Mouse (Mus musculus): ENCODE results near the gene Hectd4. TPM values are rescaled to one million over a fixed set of nuclear protein-coding genes. Genes with fewer than 3 reads are reported as not detected.

Gene Hectd4
- polyA plus RNA-seq, 1 experiment, result 100 TPM

- Histone ChIP-seq H3K4me1 (ENCODE audit: control insufficient read depth, insufficient read depth, low read length) (peaks cover 4% of the 10 kb centered on the region), H3K4me3 (replicated peaks; ENCODE audit: control insufficient read depth, low read depth, low read length) (no peak overlapping the region), H3K27ac (ENCODE audit: control insufficient read depth, insufficient read depth, low read depth, low read length, poor library complexity) (no peak overlapping the region)
- TF ChIP-seq CTCF (IDR thresholded peaks at IDR 0.05; ENCODE audit: control insufficient read depth, insufficient read depth, low read length) (no peak), POLR2A (IDR thresholded peaks at IDR 0.05; ENCODE audit: borderline replicate concordance, control insufficient read depth, low read depth, low read length) (no peak)
- 55% methylated on average over 9 of the region's 9 CpGs for WGBS
Measured at GRCm38 (mm10) chr5:121230811-121231210, 10.8 kb downstream of the Hectd4 start.

GRCm38 (mm10) chr5:121232789-121233188, 12.8 kb downstream of the Hectd4 start:
- 88% methylated on average over 1 of the region's 1 CpGs for WGBS
- H3K27ac ChIP-seq (ENCODE audit: control insufficient read depth, insufficient read depth, low read depth, low read length, poor library complexity), result no peak overlapping the region

GRCm38 (mm10) chr5:121233726-121234125, 13.7 kb downstream of the Hectd4 start:
- WGBS, result 60% methylated on average over 2 of the region's 2 CpGs
- TF ChIP-seq POLR2A (IDR thresholded peaks at IDR 0.05; ENCODE audit: borderline replicate concordance, control insufficient read depth, low read depth, low read length) (no peak), CTCF (IDR thresholded peaks at IDR 0.05; ENCODE audit: control insufficient read depth, insufficient read depth, low read length) (no peak)

More at GRCm38 (mm10) chr5:121232789-121233188, 12.8 kb downstream of the Hectd4 start:
- Histone ChIP-seq H3K4me3 (replicated peaks; ENCODE audit: control insufficient read depth, low read depth, low read length) (no peak overlapping the region), H3K4me1 (ENCODE audit: control insufficient read depth, insufficient read depth, low read length) (peaks cover 4% of the 10 kb centered on the region)
- TF ChIP-seq CTCF (IDR thresholded peaks at IDR 0.05; ENCODE audit: control insufficient read depth, insufficient read depth, low read length) (no peak), POLR2A (IDR thresholded peaks at IDR 0.05; ENCODE audit: borderline replicate concordance, control insufficient read depth, low read depth, low read length) (no peak)

GRCm38 (mm10) chr5:121236171-121236570, 16.2 kb downstream of the Hectd4 start:
- no peak overlapping the region for H3K4me3 ChIP-seq (replicated peaks; ENCODE audit: control insufficient read depth, low read depth, low read length)
- 45% methylated on average over 5 of the region's 5 CpGs for WGBS
- H3K4me1 ChIP-seq (ENCODE audit: control insufficient read depth, insufficient read depth, low read length), result peaks cover 6% of the 10 kb centered on the region; the same call in 1 of the 2 replicates

More at GRCm38 (mm10) chr5:121233726-121234125, 13.7 kb downstream of the Hectd4 start:
- Histone ChIP-seq H3K4me1 (ENCODE audit: control insufficient read depth, insufficient read depth, low read length) (peaks cover 4% of the 10 kb centered on the region), H3K27ac (ENCODE audit: control insufficient read depth, insufficient read depth, low read depth, low read length, poor library complexity) (peak overlapping the region; percentile 61; the same call in 1 of the 2 replicates), H3K4me3 (replicated peaks; ENCODE audit: control insufficient read depth, low read depth, low read length) (no peak overlapping the region)

GRCm38 (mm10) chr5:121238208-121238607, 18.2 kb downstream of the Hectd4 start:
- no peak for TF ChIP-seq POLR2A (IDR thresholded peaks at IDR 0.05; ENCODE audit: borderline replicate concordance, control insufficient read depth, low read depth, low read length)
- H3K4me1 ChIP-seq (ENCODE audit: control insufficient read depth, insufficient read depth, low read length), result peaks cover 9% of the 10 kb centered on the region; the same call in 1 of the 2 replicates
- no peak overlapping the region for H3K27ac ChIP-seq (ENCODE audit: control insufficient read depth, insufficient read depth, low read depth, low read length, poor library complexity)
- no peak overlapping the region for H3K4me3 ChIP-seq (replicated peaks; ENCODE audit: control insufficient read depth, low read depth, low read length)
- 90% methylated on average over 2 of the region's 2 CpGs for WGBS

More at GRCm38 (mm10) chr5:121236171-121236570, 16.2 kb downstream of the Hectd4 start:
- peak overlapping the region; percentile 87 for H3K27ac ChIP-seq (ENCODE audit: control insufficient read depth, insufficient read depth, low read depth, low read length, poor library complexity)
- TF ChIP-seq CTCF (IDR thresholded peaks at IDR 0.05; ENCODE audit: control insufficient read depth, insufficient read depth, low read length) (no peak), POLR2A (IDR thresholded peaks at IDR 0.05; ENCODE audit: borderline replicate concordance, control insufficient read depth, low read depth, low read length) (no peak)

GRCm38 (mm10) chr5:121239846-121240245, 19.8 kb downstream of the Hectd4 start:
- Histone ChIP-seq H3K4me3 (replicated peaks; ENCODE audit: control insufficient read depth, low read depth, low read length) (no peak overlapping the region), H3K4me1 (ENCODE audit: control insufficient read depth, insufficient read depth, low read length) (peaks cover 10% of the 10 kb centered on the region; the same call in 1 of the 2 replicates), H3K27ac (ENCODE audit: control insufficient read depth, insufficient read depth, low read depth, low read length, poor library complexity) (peak overlapping the region; percentile 30; the same call in 1 of the 2 replicates)
- 77% methylated on average over 5 of the region's 5 CpGs for WGBS
- TF ChIP-seq CTCF (IDR thresholded peaks at IDR 0.05; ENCODE audit: control insufficient read depth, insufficient read depth, low read length) (no peak), POLR2A (IDR thresholded peaks at IDR 0.05; ENCODE audit: borderline replicate concordance, control insufficient read depth, low read depth, low read length) (no peak)

- TF ChIP-seq POLR2A (IDR thresholded peaks at IDR 0.05; ENCODE audit: borderline replicate concordance, control insufficient read depth, low read depth, low read length) (no peak), CTCF (IDR thresholded peaks at IDR 0.05; ENCODE audit: control insufficient read depth, insufficient read depth, low read length) (no peak)
- Histone ChIP-seq H3K4me1 (ENCODE audit: control insufficient read depth, insufficient read depth, low read length) (peaks cover 12% of the 10 kb centered on the region; the same call in 1 of the 2 replicates), H3K27ac (ENCODE audit: control insufficient read depth, insufficient read depth, low read depth, low read length, poor library complexity) (peak overlapping the region; percentile 70; the same call in 1 of the 2 replicates), H3K4me3 (replicated peaks; ENCODE audit: control insufficient read depth, low read depth, low read length) (no peak overlapping the region)
Measured at GRCm38 (mm10) chr5:121241182-121241581, 21.2 kb downstream of the Hectd4 start.

- Histone ChIP-seq H3K4me3 (replicated peaks; ENCODE audit: control insufficient read depth, low read depth, low read length) (no peak overlapping the region), H3K27ac (ENCODE audit: control insufficient read depth, insufficient read depth, low read depth, low read length, poor library complexity) (peak overlapping the region; percentile 95), H3K4me1 (ENCODE audit: control insufficient read depth, insufficient read depth, low read length) (peaks cover 12% of the 10 kb centered on the region; the same call in 1 of the 2 replicates)
- TF ChIP-seq CTCF (IDR thresholded peaks at IDR 0.05; ENCODE audit: control insufficient read depth, insufficient read depth, low read length) (no peak), POLR2A (IDR thresholded peaks at IDR 0.05; ENCODE audit: borderline replicate concordance, control insufficient read depth, low read depth, low read length) (no peak)
- 22% methylated on average over 1 of the region's 1 CpGs for WGBS
Measured at GRCm38 (mm10) chr5:121242261-121242660, 22.2 kb downstream of the Hectd4 start.

- TF ChIP-seq CTCF (IDR thresholded peaks at IDR 0.05; ENCODE audit: control insufficient read depth, insufficient read depth, low read length), result no peak
- no peak for TF ChIP-seq POLR2A (IDR thresholded peaks at IDR 0.05; ENCODE audit: borderline replicate concordance, control insufficient read depth, low read depth, low read length)
- WGBS, result 62% methylated on average over 1 of the region's 1 CpGs
- Histone ChIP-seq H3K27ac (ENCODE audit: control insufficient read depth, insufficient read depth, low read depth, low read length, poor library complexity) (peak overlapping the region; percentile 95), H3K4me1 (ENCODE audit: control insufficient read depth, insufficient read depth, low read length) (peaks cover 12% of the 10 kb centered on the region; the same call in 1 of the 2 replicates), H3K4me3 (replicated peaks; ENCODE audit: control insufficient read depth, low read depth, low read length) (no peak overlapping the region)
Measured at GRCm38 (mm10) chr5:121242701-121243100, 22.7 kb downstream of the Hectd4 start.
